Mouse (Mus musculus) forebrain, embryonic 16.5 days (tissue): ENCODE results near the gene Hspb9. TPM values are rescaled to one million over a fixed set of nuclear protein-coding genes. Genes with fewer than 3 reads are reported as not detected.

ENCODE experiments used
- ATAC-seq: fragments of 200-750 bp; cut with Nextera tagmentation; 2 replicates; pipeline ENCODE4 v1.8.0; 2017; ENCODE audit warnings: mild to moderate bottlenecking, moderate library complexity
- H3K27ac ChIP-seq: fragments of 300-500 bp; sonication (generic); 2 replicates; pipeline ENCODE4 v1.5.1; 2014; ENCODE audit warnings: low read length, control low read depth
- H3K27me3 ChIP-seq: fragments of 300-500 bp; sonication (generic); replicated peaks from 2 replicates; pipeline ENCODE4 v1.6.1; 2014; ENCODE audit warnings: low read length; ENCODE audit not compliant: control insufficient read depth, insufficient read depth
- H3K36me3 ChIP-seq: fragments of 300-500 bp; sonication (generic); 2 replicates; pipeline ENCODE4 v1.6.1; 2014; ENCODE audit not compliant: control insufficient read depth, insufficient read depth
- H3K4me1 ChIP-seq: fragments of 300-500 bp; sonication (generic); replicated peaks from 2 replicates; pipeline ENCODE4 v1.6.1; 2014; ENCODE audit warnings: low read length; ENCODE audit not compliant: control insufficient read depth, insufficient read depth
- H3K4me2 ChIP-seq: fragments of 300-500 bp; sonication (generic); 2 replicates; pipeline ENCODE4 v1.6.1; 2014; ENCODE audit warnings: mild to moderate bottlenecking, low read length, control low read depth
- H3K4me3 ChIP-seq: fragments of 300-500 bp; sonication (generic); replicated peaks from 2 replicates; pipeline ENCODE4 v1.5.1; 2014; ENCODE audit warnings: mild to moderate bottlenecking, low read length, control low read depth
- H3K9ac ChIP-seq: fragments of 300-500 bp; sonication (generic); replicated peaks from 2 replicates; pipeline ENCODE4 v1.6.1; 2014; ENCODE audit warnings: low read depth, low read length, control low read depth
- H3K9me3 ChIP-seq: fragments of 300-500 bp; sonication (generic); 2 replicates; pipeline ENCODE4 v1.6.1; 2016; ENCODE audit warnings: low read length; ENCODE audit not compliant: control insufficient read depth
- WGBS: fragments of 180-500 bp; shearing (Covaris S2); extraction: QIAGEN DNeasy Blood & Tissue Kit; methylation state at CpG from one replicate; pipeline ENCODE4 v1.1.7; 2014; 5-methylcytosine and 5-hydroxymethylcytosine counted together
- polyA plus RNA-seq: library from polyadenylated mRNA; unstranded; fragments of >200 nt; fragmentation: Nextera tagmentation; extraction: Ambion mirVana; gene quantifications from 2 replicates; pipeline ENCODE4 v1.2.1, GENCODE M21; 2015

The Hspb9 gene
- polyA plus RNA-seq, 1 experiment from 2014 or later: not detected

- Histone ChIP-seq H3K36me3 (peaks cover 9% of the 10 kb centered on the region), H3K4me1 (0 out of 2 replicates have a peak, but pooled peaks cover 3% of the 10 kb centered on the region), H3K4me2 (peak overlapping the region; percentile 20; the same call in 1 of the 2 replicates), H3K27me3 (no peaks in the 10 kb centered on the region), H3K9me3 (no peaks in the 10 kb centered on the region), H3K9ac (no peak overlapping the region), H3K27ac (no peak overlapping the region), H3K4me3 (no peak overlapping the region)
- no peak for ATAC-seq
- WGBS: 38% methylated on average over 19 of the region's 19 CpGs
These were observed 11.4 kb upstream of the Hspb9 start for GRCm38 (mm10) chr11:100702081-100702851.

GRCm38 (mm10) chr11:100702906-100703305 is 10.7 kb upstream of the Hspb9 start:
- 48% methylated on average over 7 of the region's 7 CpGs for WGBS
- peaks cover 9% of the 10 kb centered on the region for H3K36me3 ChIP-seq
- H3K27ac ChIP-seq: no peak overlapping the region
- no peak for ATAC-seq
- H3K9me3 ChIP-seq: no peaks in the 10 kb centered on the region
- H3K4me2 ChIP-seq: peak overlapping the region; percentile 20; the same call in 1 of the 2 replicates
- 0 out of 2 replicates have a peak, but pooled peaks cover 3% of the 10 kb centered on the region for H3K4me1 ChIP-seq
- no peaks in the 10 kb centered on the region for H3K27me3 ChIP-seq
- H3K4me3 ChIP-seq: no peak overlapping the region
- no peak overlapping the region for H3K9ac ChIP-seq

- WGBS: 71% methylated on average over 11 of the region's 11 CpGs
- no peaks in the 10 kb centered on the region for H3K9me3 ChIP-seq
- no peak overlapping the region for H3K27ac ChIP-seq
- H3K27me3 ChIP-seq: no peaks in the 10 kb centered on the region
- ATAC-seq: no peak
- H3K9ac ChIP-seq: no peak overlapping the region
- peaks cover 9% of the 10 kb centered on the region for H3K36me3 ChIP-seq
- H3K4me1 ChIP-seq: 0 out of 2 replicates have a peak, but pooled peaks cover 3% of the 10 kb centered on the region
- no peak overlapping the region for H3K4me2 ChIP-seq
- H3K4me3 ChIP-seq: no peak overlapping the region
These were observed 10.3 kb upstream of the Hspb9 start for GRCm38 (mm10) chr11:100703366-100703765.

- H3K4me3 ChIP-seq: no peak within 1 kb of the TSS
- 69% methylated on average over 7 of the region's 7 CpGs for WGBS
- H3K4me1 ChIP-seq: 0 out of 2 replicates have a peak, but pooled peaks cover 3% of the 10 kb centered on the region
- no peak within 1 kb of the TSS for H3K9ac ChIP-seq
- no peaks in the 10 kb centered on the region for H3K27me3 ChIP-seq
- no peak for ATAC-seq
- H3K4me2 ChIP-seq: no peak within 1 kb of the TSS
- H3K27ac ChIP-seq: no peak within 1 kb of the TSS
- H3K9me3 ChIP-seq: no peaks in the 10 kb centered on the region
- H3K36me3 ChIP-seq: peaks cover 12% of the 10 kb centered on the region
These were observed 9.7 kb upstream of the Hspb9 start, which contains the start of gene Dhx58 for GRCm38 (mm10) chr11:100703851-100704531. Gene Dhx58, minus strand, starts transcription at chr11:100704271.

- no peaks in the 10 kb centered on the region for H3K27me3 ChIP-seq
- H3K9me3 ChIP-seq: no peaks in the 10 kb centered on the region
- no peak overlapping the region for H3K4me2 ChIP-seq
- H3K9ac ChIP-seq: no peak overlapping the region
- 0 out of 2 replicates have a peak, but pooled peaks cover 3% of the 10 kb centered on the region for H3K4me1 ChIP-seq
- ATAC-seq: no peak
- 94% methylated on average over 23 of the region's 23 CpGs for WGBS
- H3K27ac ChIP-seq: no peak overlapping the region
- peaks cover 12% of the 10 kb centered on the region for H3K36me3 ChIP-seq
- no peak overlapping the region for H3K4me3 ChIP-seq
These were observed 8.4 kb upstream of the Hspb9 start for GRCm38 (mm10) chr11:100705095-100705747.

GRCm38 (mm10) chr11:100709201-100709810 is 4.3 kb upstream of the Hspb9 start:
- no peak for ATAC-seq
- Histone ChIP-seq H3K4me3 (no peak overlapping the region), H3K27me3 (no peaks in the 10 kb centered on the region), H3K27ac (no peak overlapping the region), H3K36me3 (peaks cover 12% of the 10 kb centered on the region), H3K4me1 (peaks cover 19% of the 10 kb centered on the region), H3K9me3 (no peaks in the 10 kb centered on the region), H3K4me2 (no peak overlapping the region), H3K9ac (no peak overlapping the region)
- WGBS: 93% methylated on average over 9 of the region's 9 CpGs

- no peak overlapping the region for H3K9ac ChIP-seq
- H3K4me2 ChIP-seq: no peak overlapping the region
- H3K27me3 ChIP-seq: no peaks in the 10 kb centered on the region
- peaks cover 19% of the 10 kb centered on the region for H3K4me1 ChIP-seq
- H3K9me3 ChIP-seq: no peaks in the 10 kb centered on the region
- H3K27ac ChIP-seq: no peak overlapping the region
- 90% methylated on average over 15 of the region's 15 CpGs for WGBS
- H3K36me3 ChIP-seq: peaks cover 12% of the 10 kb centered on the region
- ATAC-seq: no peak
- no peak overlapping the region for H3K4me3 ChIP-seq
These were observed 3.1 kb upstream of the Hspb9 start for GRCm38 (mm10) chr11:100710528-100710927.

- Histone ChIP-seq H3K4me1 (peaks cover 19% of the 10 kb centered on the region), H3K9me3 (no peaks in the 10 kb centered on the region), H3K27me3 (no peaks in the 10 kb centered on the region), H3K36me3 (peaks cover 12% of the 10 kb centered on the region), H3K9ac (no peak overlapping the region), H3K4me2 (no peak overlapping the region), H3K4me3 (no peak overlapping the region), H3K27ac (no peak overlapping the region)
- no peak for ATAC-seq
- WGBS: 88% methylated on average over 4 of the region's 4 CpGs
These were observed 2.7 kb upstream of the Hspb9 start for GRCm38 (mm10) chr11:100710977-100711376.
